Mouse (Mus musculus) midbrain, embryonic 13.5 days (tissue): ENCODE measurements around the gene Ap1m1. TPM values are rescaled to one million over a fixed set of nuclear protein-coding genes. Genes with fewer than 3 reads are reported as not detected.

ENCODE experiments used
- ATAC-seq: fragments of 200-750 bp; cut with Nextera tagmentation; 2 replicates; pipeline ENCODE4 v1.8.0; 2017; ENCODE audit warnings: mild to moderate bottlenecking, moderate TSS enrichment, moderate library complexity
- H3K27ac ChIP-seq: fragments of 300-500 bp; sonication (generic); 2 replicates; pipeline ENCODE4 v1.5.1; 2015; ENCODE audit warnings: inconsistent platforms, mild to moderate bottlenecking, moderate library complexity
- H3K27me3 ChIP-seq: fragments of 300-500 bp; sonication (generic); 2 replicates; pipeline ENCODE4 v1.6.1; 2015; ENCODE audit warnings: mild to moderate bottlenecking, inconsistent platforms
- H3K36me3 ChIP-seq: fragments of 300-500 bp; sonication (generic); 2 replicates; pipeline ENCODE4 v1.6.1; 2015; ENCODE audit warnings: mild to moderate bottlenecking, inconsistent platforms
- H3K4me1 ChIP-seq: fragments of 300-500 bp; sonication (generic); replicated peaks from 2 replicates; pipeline ENCODE4 v1.6.1; 2015; ENCODE audit warnings: inconsistent platforms
- H3K4me2 ChIP-seq: fragments of 300-500 bp; sonication (generic); replicated peaks from 2 replicates; pipeline ENCODE4 v1.6.1; 2015; ENCODE audit warnings: moderate library complexity, mild to moderate bottlenecking, inconsistent platforms
- H3K4me3 ChIP-seq: fragments of 300-500 bp; sonication (generic); replicated peaks from 2 replicates; pipeline ENCODE4 v1.5.1; 2015; ENCODE audit warnings: mild to moderate bottlenecking, inconsistent platforms
- H3K9ac ChIP-seq: fragments of 300-500 bp; sonication (generic); replicated peaks from 2 replicates; pipeline ENCODE4 v1.6.1; 2015; ENCODE audit warnings: mild to moderate bottlenecking, inconsistent platforms
- H3K9me3 ChIP-seq: fragments of 300-500 bp; sonication (generic); 2 replicates; pipeline ENCODE4 v1.6.1; 2016; ENCODE audit warnings: mild to moderate bottlenecking, inconsistent platforms
- WGBS: fragments of 180-500 bp; shearing (Covaris S2); methylation state at CpG from one replicate; pipeline ENCODE4 v1.1.7; 2015; 5-methylcytosine and 5-hydroxymethylcytosine counted together
- polyA plus RNA-seq: library from polyadenylated mRNA; unstranded; fragments of >200 nt; fragmentation: Nextera tagmentation; extraction: Ambion mirVana; gene quantifications from 2 replicates; pipeline ENCODE4 v1.2.1, GENCODE M21; 2015

Gene Ap1m1
- polyA plus RNA-seq, 1 experiment from 2014 or later: 266 TPM

GRCm38 (mm10) chr8:72272361-72272760, 32.5 kb downstream of the Ap1m1 start:
- 15% methylated on average over 3 of the region's 3 CpGs for WGBS
- H3K4me1 ChIP-seq: no peaks in the 10 kb centered on the region
- no peak overlapping the region for H3K27ac ChIP-seq
- ATAC-seq: peak; percentile 24; the same call in 1 of the 2 replicates
- no peaks in the 10 kb centered on the region for H3K36me3 ChIP-seq
- no peak overlapping the region for H3K4me3 ChIP-seq
- no peak overlapping the region for H3K9ac ChIP-seq
- no peak overlapping the region for H3K4me2 ChIP-seq
- H3K9me3 ChIP-seq: no peaks in the 10 kb centered on the region
- H3K27me3 ChIP-seq: no peaks in the 10 kb centered on the region

- H3K4me1 ChIP-seq: no peaks in the 10 kb centered on the region
- H3K9me3 ChIP-seq: no peaks in the 10 kb centered on the region
- no peak overlapping the region for H3K9ac ChIP-seq
- H3K27me3 ChIP-seq: no peaks in the 10 kb centered on the region
- H3K4me2 ChIP-seq: no peak overlapping the region
- no peak overlapping the region for H3K4me3 ChIP-seq
- no peak overlapping the region for H3K27ac ChIP-seq
- no peak for ATAC-seq
- 79% methylated on average over 1 of the region's 1 CpGs for WGBS
- no peaks in the 10 kb centered on the region for H3K36me3 ChIP-seq
Measured at GRCm38 (mm10) chr8:72273111-72273770, 33.4 kb downstream of the Ap1m1 start.

- ATAC-seq: no peak
- no peaks in the 10 kb centered on the region for H3K27me3 ChIP-seq
- H3K4me1 ChIP-seq: no peaks in the 10 kb centered on the region
- H3K4me3 ChIP-seq: no peak overlapping the region
- H3K9ac ChIP-seq: no peak overlapping the region
- no peaks in the 10 kb centered on the region for H3K9me3 ChIP-seq
- H3K4me2 ChIP-seq: no peak overlapping the region
- H3K36me3 ChIP-seq: no peaks in the 10 kb centered on the region
- 83% methylated on average over 5 of the region's 5 CpGs for WGBS
- no peak overlapping the region for H3K27ac ChIP-seq
Measured at GRCm38 (mm10) chr8:72273807-72274206, 34.0 kb downstream of the Ap1m1 start.

- ATAC-seq: no peak
- Histone ChIP-seq H3K9me3 (no peaks in the 10 kb centered on the region), H3K4me2 (no peak overlapping the region), H3K4me1 (0 out of 2 replicates have a peak, but pooled peaks cover 3% of the 10 kb centered on the region), H3K9ac (no peak overlapping the region), H3K27me3 (no peaks in the 10 kb centered on the region), H3K4me3 (no peak overlapping the region), H3K36me3 (no peaks in the 10 kb centered on the region), H3K27ac (no peak overlapping the region)
- 89% methylated on average over 3 of the region's 3 CpGs for WGBS
Measured at GRCm38 (mm10) chr8:72277244-72277643, 37.4 kb downstream of the Ap1m1 start.

GRCm38 (mm10) chr8:72279151-72279550, 39.3 kb downstream of the Ap1m1 start:
- 80% methylated on average over 7 of the region's 7 CpGs for WGBS
- Histone ChIP-seq H3K36me3 (no peaks in the 10 kb centered on the region), H3K27me3 (no peaks in the 10 kb centered on the region), H3K9ac (no peak overlapping the region), H3K27ac (no peak overlapping the region), H3K4me3 (no peak overlapping the region), H3K9me3 (no peaks in the 10 kb centered on the region), H3K4me1 (0 out of 2 replicates have a peak, but pooled peaks cover 3% of the 10 kb centered on the region), H3K4me2 (no peak overlapping the region)
- ATAC-seq: no peak

- no peak overlapping the region for H3K4me3 ChIP-seq
- H3K27me3 ChIP-seq: no peaks in the 10 kb centered on the region
- no peak overlapping the region for H3K27ac ChIP-seq
- 56% methylated on average over 3 of the region's 3 CpGs for WGBS
- no peaks in the 10 kb centered on the region for H3K36me3 ChIP-seq
- 0 out of 2 replicates have a peak, but pooled peaks cover 3% of the 10 kb centered on the region for H3K4me1 ChIP-seq
- no peaks in the 10 kb centered on the region for H3K9me3 ChIP-seq
- no peak overlapping the region for H3K4me2 ChIP-seq
- ATAC-seq: no peak
- no peak overlapping the region for H3K9ac ChIP-seq
Measured at GRCm38 (mm10) chr8:72281634-72282033, 41.8 kb downstream of the Ap1m1 start.

GRCm38 (mm10) chr8:72285285-72285684, 45.5 kb downstream of the Ap1m1 start:
- no peak for ATAC-seq
- Histone ChIP-seq H3K9ac (no peak overlapping the region), H3K9me3 (no peaks in the 10 kb centered on the region), H3K4me1 (0 out of 2 replicates have a peak, but pooled peaks cover 3% of the 10 kb centered on the region), H3K27ac (no peak overlapping the region), H3K36me3 (no peaks in the 10 kb centered on the region), H3K4me3 (no peak overlapping the region), H3K27me3 (no peaks in the 10 kb centered on the region), H3K4me2 (no peak overlapping the region)
- 83% methylated on average over 4 of the region's 4 CpGs for WGBS

- H3K9me3 ChIP-seq: no peaks in the 10 kb centered on the region
- H3K4me2 ChIP-seq: no peak overlapping the region
- no peaks in the 10 kb centered on the region for H3K36me3 ChIP-seq
- ATAC-seq: no peak
- H3K27me3 ChIP-seq: no peaks in the 10 kb centered on the region
- no peak overlapping the region for H3K27ac ChIP-seq
- no peak overlapping the region for H3K9ac ChIP-seq
- no peak overlapping the region for H3K4me3 ChIP-seq
- H3K4me1 ChIP-seq: no peaks in the 10 kb centered on the region
Measured at GRCm38 (mm10) chr8:72289051-72289450, 49.2 kb downstream of the Ap1m1 start.

GRCm38 (mm10) chr8:72291104-72291503, 51.3 kb downstream of the Ap1m1 start:
- no peaks in the 10 kb centered on the region for H3K4me1 ChIP-seq
- no peaks in the 10 kb centered on the region for H3K36me3 ChIP-seq
- no peak overlapping the region for H3K27ac ChIP-seq
- no peak overlapping the region for H3K9ac ChIP-seq
- H3K4me2 ChIP-seq: no peak overlapping the region
- H3K4me3 ChIP-seq: no peak overlapping the region
- ATAC-seq: no peak
- no peaks in the 10 kb centered on the region for H3K9me3 ChIP-seq
- WGBS: 82% methylated on average over 2 of the region's 2 CpGs
- H3K27me3 ChIP-seq: no peaks in the 10 kb centered on the region

- Histone ChIP-seq H3K9ac (no peak overlapping the region), H3K27me3 (no peaks in the 10 kb centered on the region), H3K27ac (no peak overlapping the region), H3K4me1 (no peaks in the 10 kb centered on the region), H3K4me2 (no peak overlapping the region), H3K4me3 (no peak overlapping the region), H3K9me3 (no peaks in the 10 kb centered on the region), H3K36me3 (no peaks in the 10 kb centered on the region)
- no peak for ATAC-seq
Measured at GRCm38 (mm10) chr8:72293309-72293708, 53.5 kb downstream of the Ap1m1 start.

GRCm38 (mm10) chr8:72295125-72295524, 55.3 kb downstream of the Ap1m1 start:
- whole genome bisulfite sequencing: 67% methylated on average over 3 of the region's 3 CpGs
- no peaks in the 10 kb centered on the region for H3K9me3 ChIP-seq
- ATAC-seq: no peak

GRCm38 (mm10) chr8:72295679-72296078, 55.9 kb downstream of the Ap1m1 start:
- H3K4me2 ChIP-seq: no peak overlapping the region
- no peaks in the 10 kb centered on the region for H3K36me3 ChIP-seq
- H3K27ac ChIP-seq: no peak overlapping the region
- no peak overlapping the region for H3K4me3 ChIP-seq
- H3K9me3 ChIP-seq: no peaks in the 10 kb centered on the region
- H3K4me1 ChIP-seq: no peaks in the 10 kb centered on the region
- 70% methylated on average over 8 of the region's 8 CpGs for WGBS
- H3K9ac ChIP-seq: no peak overlapping the region
- no peaks in the 10 kb centered on the region for H3K27me3 ChIP-seq
- 0 out of 2 replicates have a peak, but pooled peaks have one; percentile 43 for ATAC-seq

More at GRCm38 (mm10) chr8:72295125-72295524, 55.3 kb downstream of the Ap1m1 start:
- H3K27me3 ChIP-seq: no peaks in the 10 kb centered on the region
- no peaks in the 10 kb centered on the region for H3K36me3 ChIP-seq
- no peak overlapping the region for H3K4me2 ChIP-seq
- no peak overlapping the region for H3K9ac ChIP-seq
- no peaks in the 10 kb centered on the region for H3K4me1 ChIP-seq
- no peak overlapping the region for H3K4me3 ChIP-seq
- 0 out of 2 replicates have a peak overlapping the region, but pooled peaks have one; percentile 9 for H3K27ac ChIP-seq

- Histone ChIP-seq H3K27ac (no peak overlapping the region), H3K4me2 (no peak overlapping the region), H3K4me1 (no peaks in the 10 kb centered on the region), H3K9ac (no peak overlapping the region), H3K9me3 (no peaks in the 10 kb centered on the region), H3K4me3 (no peak overlapping the region), H3K27me3 (no peaks in the 10 kb centered on the region), H3K36me3 (no peaks in the 10 kb centered on the region)
- ATAC-seq: no peak
- 84% methylated on average over 8 of the region's 8 CpGs for WGBS
Measured at GRCm38 (mm10) chr8:72296561-72296960, 56.7 kb downstream of the Ap1m1 start.
